Mouse (Mus musculus) brain, embryonic 14.5 days (tissue): ENCODE results near the gene Trmt112.

Experiments
- CTCF ChIP-seq: fragments of 200-500 bp; IDR thresholded peaks from 2 replicates; pipeline ENCODE4 v1.5.1; 2012; ENCODE audit warnings: inconsistent platforms, mild to moderate bottlenecking, moderate library complexity, borderline replicate concordance; ENCODE audit not compliant: insufficient read depth, insufficient read length; ENCODE audit errors: extremely low read depth
- POLR2A ChIP-seq: fragments of 200-500 bp; IDR thresholded peaks from 2 replicates; pipeline ENCODE4 v1.6.1; 2012; ENCODE audit warnings: mild to moderate bottlenecking, inconsistent platforms, borderline replicate concordance; ENCODE audit not compliant: poor library complexity, insufficient read depth, insufficient read length, severe bottlenecking; ENCODE audit errors: extremely low read depth

DNA sequence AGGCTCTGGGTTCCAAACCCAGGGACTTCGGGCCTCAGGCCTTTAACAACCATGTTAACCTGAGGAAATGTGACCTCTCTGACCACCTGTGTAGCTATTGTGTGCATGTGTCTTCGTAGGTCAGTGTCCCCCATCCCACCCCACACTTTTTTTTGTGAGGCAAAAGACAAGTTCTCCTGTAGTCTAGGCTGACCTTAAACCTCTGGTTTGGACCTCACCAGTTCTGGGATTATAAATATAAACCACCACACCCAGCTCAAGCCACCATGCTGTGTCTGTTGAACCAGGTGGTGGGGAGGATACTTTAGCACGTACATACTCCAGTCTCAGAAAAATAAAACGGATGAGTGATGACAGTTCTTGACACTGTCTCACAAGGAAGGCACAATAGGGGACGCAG lies 40.5 kb downstream of the Trmt112 start:
- TF ChIP-seq POLR2A (no peak), CTCF (no peak)
